Mouse (Mus musculus): ENCODE data around the gene Gm11549.

DNA sequence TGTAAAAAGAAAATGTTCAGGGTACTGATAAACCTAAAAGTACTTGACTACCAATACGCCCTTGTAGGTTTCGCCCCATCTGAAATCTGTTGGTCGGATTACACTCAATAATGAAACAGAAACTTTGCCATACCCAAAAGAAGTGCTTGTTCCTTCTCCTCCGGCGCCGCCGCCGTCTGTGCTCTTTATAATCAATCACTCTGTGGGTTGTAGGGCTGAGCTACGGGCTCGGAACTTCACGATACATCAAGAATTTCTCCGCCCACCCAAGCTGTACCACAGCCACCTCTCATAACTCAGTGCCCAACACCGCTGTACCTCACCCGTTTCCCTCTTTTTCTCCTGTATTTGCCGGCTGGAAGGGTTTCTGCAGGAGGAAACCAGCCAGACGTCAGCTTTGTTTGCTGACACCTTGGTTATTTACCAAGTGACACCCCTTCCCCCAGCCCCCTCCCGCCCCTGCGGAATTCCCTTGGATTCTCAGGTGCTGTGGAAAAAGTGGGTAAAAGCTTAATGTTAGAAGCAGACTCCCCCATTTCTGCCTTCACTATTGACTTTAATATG, 10.4 kb upstream of the Gm11549 start:
- TF ChIP-seq CTCF (IDR thresholded peaks at IDR 0.05; ENCODE audit: borderline replicate concordance, extremely low read depth, insufficient read depth, insufficient read length) (no peak), POLR2A (IDR thresholded peaks at IDR 0.05; ENCODE audit: borderline replicate concordance, extremely low read depth, insufficient read depth, insufficient read length, poor library complexity, severe bottlenecking) (no peak)
